Mouse (Mus musculus) splenic B cell, adult 2 months (primary cell): ENCODE measurements around the gene Ccsap.

Experiments
- DNase-seq: peaks from one replicate; pipeline ENCODE4 v3.0.0-alpha.2; 2011; ENCODE audit warnings: low read depth, low spot score
- H3K27me3 ChIP-seq: 2 replicates; pipeline ENCODE4 v1.6.1; 2012; ENCODE audit warnings: mild to moderate bottlenecking, low read length, moderate library complexity, mixed read lengths; ENCODE audit not compliant: control insufficient read depth, poor library complexity, insufficient read depth, severe bottlenecking
- H3K36me3 ChIP-seq: 2 replicates; pipeline ENCODE4 v1.6.1; 2012; ENCODE audit warnings: mild to moderate bottlenecking, low read length, moderate library complexity, mixed read lengths; ENCODE audit not compliant: control insufficient read depth, poor library complexity, insufficient read depth, severe bottlenecking

Gene Ccsap

GRCm38 (mm10) chr8:123858941-123859647 lies 915 bp downstream of the Ccsap start:
- H3K27me3 ChIP-seq = no peaks in the 10 kb centered on the region
- H3K36me3 ChIP-seq = no peaks in the 10 kb centered on the region
- peak; percentile 95 for DNase-seq

DNA sequence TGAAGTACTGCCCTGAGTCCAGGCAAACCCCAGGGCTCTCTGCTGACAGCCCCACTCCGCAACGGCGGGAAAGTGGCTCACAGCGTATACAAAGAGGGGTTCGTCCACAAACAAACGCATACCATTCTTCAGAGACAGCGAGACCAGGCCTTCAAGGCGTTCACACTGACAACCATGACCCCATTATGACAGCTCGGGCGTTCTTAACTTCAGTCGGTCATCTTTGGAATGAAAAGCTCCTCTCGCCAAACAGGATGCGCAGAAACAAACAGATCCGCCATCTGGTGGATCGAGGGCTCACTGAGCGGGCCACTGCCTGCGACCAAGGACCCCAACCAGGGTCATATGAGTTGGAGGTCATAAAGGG lies 1.5 kb downstream of the Ccsap start:
- DNase-seq = no peak
- H3K27me3 ChIP-seq = no peaks in the 10 kb centered on the region
- no peaks in the 10 kb centered on the region for H3K36me3 ChIP-seq

DNA sequence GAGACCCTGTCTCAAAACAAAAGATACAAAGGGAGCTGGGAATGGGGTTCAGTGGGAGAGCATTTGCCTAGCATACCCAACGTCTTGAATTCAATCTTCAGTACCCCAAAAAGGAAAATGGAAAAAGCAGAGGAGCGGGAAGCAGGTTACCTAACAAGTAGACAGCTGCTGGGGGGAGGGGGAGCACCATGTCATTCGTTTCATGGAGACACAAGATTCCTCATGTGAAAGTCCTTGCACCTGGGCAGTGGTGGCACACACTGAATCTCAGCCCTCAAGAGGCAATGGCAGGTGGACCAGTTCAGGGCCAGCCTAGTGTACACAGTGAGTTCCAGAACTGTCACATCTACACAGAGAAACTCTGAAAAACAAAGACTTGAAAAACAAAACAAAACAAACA lies 2.6 kb downstream of the Ccsap start:
- no peaks in the 10 kb centered on the region for H3K27me3 ChIP-seq
- DNase-seq = no peak
- no peaks in the 10 kb centered on the region for H3K36me3 ChIP-seq

DNA sequence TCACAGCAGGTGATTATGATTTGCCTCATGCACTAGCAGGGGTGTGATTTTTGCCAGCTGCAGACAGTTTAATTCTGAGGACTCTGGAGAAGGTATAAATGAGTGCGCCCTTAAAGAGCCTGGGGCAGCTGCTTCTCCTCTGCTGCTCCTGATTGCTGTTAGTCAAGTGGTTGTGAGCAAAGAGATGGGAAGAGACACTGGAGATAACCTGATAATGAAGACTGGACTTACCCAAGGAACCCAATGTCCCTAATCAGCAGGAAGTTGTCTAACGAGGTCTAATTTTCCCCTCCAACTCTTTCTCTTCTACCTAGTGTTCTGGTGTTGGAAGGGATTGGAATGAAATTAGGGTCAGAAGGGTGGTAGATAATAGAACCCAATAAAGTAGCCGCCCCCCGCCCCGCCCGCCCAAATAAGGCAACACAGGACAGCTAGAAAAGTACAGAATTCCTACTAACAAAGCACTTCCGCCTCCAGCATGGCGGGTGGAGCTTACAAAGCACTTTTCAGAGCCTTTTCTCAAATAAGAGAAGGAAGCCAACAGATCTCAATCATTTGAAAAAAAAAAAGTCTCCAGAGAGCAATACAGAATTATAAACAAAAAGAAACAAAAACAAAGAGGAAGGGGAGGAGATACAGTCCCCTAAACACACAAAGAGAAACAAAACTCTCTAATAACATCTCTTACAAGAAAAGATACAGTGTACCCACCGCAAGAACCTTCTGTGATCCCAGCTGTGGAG lies 5.1 kb downstream of the Ccsap start:
- Histone ChIP-seq H3K27me3 (no peaks in the 10 kb centered on the region), H3K36me3 (no peaks in the 10 kb centered on the region)
- no peak for DNase-seq

- no peaks in the 10 kb centered on the region for H3K27me3 ChIP-seq
- no peaks in the 10 kb centered on the region for H3K36me3 ChIP-seq
- DNase-seq = no peak
These were observed 5.8 kb downstream of the Ccsap start for GRCm38 (mm10) chr8:123854252-123854651.

DNA sequence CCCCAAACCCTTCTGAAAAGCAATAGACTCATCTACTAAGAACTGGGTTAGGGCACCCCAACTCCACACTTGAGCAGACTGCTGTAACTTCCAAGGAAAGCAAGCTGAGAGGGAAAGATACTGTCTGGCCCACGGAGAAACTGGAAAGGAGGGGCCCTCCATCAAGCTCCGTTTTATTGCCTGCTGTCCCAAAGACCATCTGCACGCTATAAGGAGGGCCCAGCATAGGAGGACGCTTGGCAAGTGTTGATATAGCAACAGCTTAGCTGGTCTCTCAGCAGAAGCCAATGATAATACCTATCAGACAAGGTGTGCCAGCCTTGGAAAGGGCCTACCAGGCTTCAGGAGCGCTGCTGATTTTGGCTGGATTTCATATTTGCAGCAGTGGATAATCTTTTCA lies 8.4 kb downstream of the Ccsap start:
- DNase-seq = no peak
- Histone ChIP-seq H3K27me3 (no peaks in the 10 kb centered on the region), H3K36me3 (no peaks in the 10 kb centered on the region)

- no peaks in the 10 kb centered on the region for H3K27me3 ChIP-seq
- no peak for DNase-seq
- H3K36me3 ChIP-seq = no peaks in the 10 kb centered on the region
These were observed 10.7 kb downstream of the Ccsap start for GRCm38 (mm10) chr8:123849352-123849751.

- H3K36me3 ChIP-seq = no peaks in the 10 kb centered on the region
- no peak for DNase-seq
- H3K27me3 ChIP-seq = no peaks in the 10 kb centered on the region
These were observed 12.5 kb downstream of the Ccsap start for GRCm38 (mm10) chr8:123847546-123847945.

DNA sequence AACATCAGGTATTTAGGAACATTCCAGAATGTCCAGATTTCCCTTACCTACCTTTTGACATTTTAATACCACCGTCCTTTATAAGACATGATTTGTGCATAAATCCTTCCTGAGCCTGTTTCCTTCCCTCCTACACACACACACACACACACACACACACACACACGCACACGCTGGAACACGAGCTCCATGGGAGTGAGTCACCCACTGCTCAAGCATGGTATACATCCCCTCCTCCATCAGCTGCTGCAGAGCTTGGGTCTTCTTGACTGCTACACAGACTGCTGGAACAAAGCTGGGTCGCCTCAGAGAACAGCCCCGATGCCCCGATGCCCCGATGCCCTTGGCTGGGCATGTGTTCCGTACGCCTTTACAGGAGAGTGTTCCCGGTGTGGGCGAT lies 13.5 kb downstream of the Ccsap start:
- DNase-seq = no peak
- Histone ChIP-seq H3K36me3 (peaks cover 1% of the 10 kb centered on the region; the same call in 1 of the 2 replicates), H3K27me3 (no peaks in the 10 kb centered on the region)

GRCm38 (mm10) chr8:123845991-123846390 lies 14.0 kb downstream of the Ccsap start:
- DNase-seq = no peak
- peaks cover 3% of the 10 kb centered on the region; the same call in 1 of the 2 replicates for H3K36me3 ChIP-seq
- no peaks in the 10 kb centered on the region for H3K27me3 ChIP-seq

DNA sequence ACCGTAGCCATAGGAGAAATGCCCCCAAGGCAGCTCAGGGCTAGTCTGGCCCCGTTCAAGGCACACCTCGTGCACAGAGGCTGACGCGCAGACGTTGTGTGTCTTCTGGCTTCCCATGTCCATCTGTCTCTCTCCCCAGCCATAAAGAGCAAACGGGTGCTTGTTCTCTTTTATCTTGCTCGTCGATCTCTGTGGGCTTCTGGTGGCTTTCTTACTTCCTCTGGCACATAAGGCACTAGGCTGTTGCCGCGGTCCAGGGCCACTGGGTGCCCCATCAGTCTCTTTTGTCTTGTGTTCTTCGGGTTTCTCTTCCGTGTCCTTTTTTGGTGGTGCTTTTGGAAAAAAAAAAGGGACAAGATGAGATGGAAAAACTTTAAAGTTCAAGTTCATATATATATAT lies 14.9 kb downstream of the Ccsap start:
- Histone ChIP-seq H3K36me3 (peaks cover 3% of the 10 kb centered on the region; the same call in 1 of the 2 replicates), H3K27me3 (no peaks in the 10 kb centered on the region)
- DNase-seq = no peak

DNA sequence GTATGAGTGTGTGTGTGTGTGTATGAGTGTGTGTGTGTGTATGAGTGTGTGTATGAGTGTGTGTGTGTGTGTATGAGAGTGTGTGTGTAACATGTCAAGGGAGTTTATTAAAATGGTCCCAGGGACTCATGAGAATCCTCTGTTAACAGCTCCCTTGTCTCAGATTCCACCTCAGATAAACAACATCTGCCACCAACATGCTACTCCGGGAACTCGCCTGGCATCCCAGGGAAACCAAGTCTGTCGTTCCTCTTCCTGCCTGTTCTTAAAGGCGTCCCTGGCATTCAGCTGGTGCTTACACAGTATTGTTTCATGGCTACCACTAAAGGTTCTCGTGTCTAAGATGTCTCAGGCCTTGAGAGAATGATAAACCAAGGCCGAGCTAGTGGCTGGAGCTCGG lies 15.7 kb downstream of the Ccsap start:
- DNase-seq = no peak
- peaks cover 3% of the 10 kb centered on the region; the same call in 1 of the 2 replicates for H3K36me3 ChIP-seq
- H3K27me3 ChIP-seq = no peaks in the 10 kb centered on the region

- Histone ChIP-seq H3K36me3 (peaks cover 3% of the 10 kb centered on the region; the same call in 1 of the 2 replicates), H3K27me3 (no peaks in the 10 kb centered on the region)
- no peak for DNase-seq
These were observed 17.9 kb downstream of the Ccsap start for GRCm38 (mm10) chr8:123842086-123842485.

GRCm38 (mm10) chr8:123840578-123841345 lies 19.2 kb downstream of the Ccsap start:
- DNase-seq = no peak
- peaks cover 3% of the 10 kb centered on the region; the same call in 1 of the 2 replicates for H3K36me3 ChIP-seq

DNA sequence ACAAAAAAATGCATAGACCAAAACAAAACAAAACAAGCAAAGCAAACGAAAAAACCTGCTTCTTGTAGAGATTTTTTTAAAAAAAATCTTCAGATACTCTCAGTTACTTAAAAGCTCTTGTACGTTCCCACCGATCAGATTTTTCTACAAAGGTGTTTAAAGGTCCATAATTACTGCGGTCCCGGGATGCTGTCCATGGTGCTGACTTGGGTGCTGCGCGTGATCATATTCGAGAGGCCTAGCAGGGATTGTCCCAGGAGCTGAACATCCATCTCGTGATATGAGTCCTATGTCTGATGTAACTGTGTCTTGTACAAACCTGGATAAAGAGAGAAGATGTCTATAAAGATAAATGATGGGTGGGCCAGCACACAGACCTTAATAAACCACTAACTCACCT lies 21.5 kb downstream of the Ccsap start:
- DNase-seq = no peak
- Histone ChIP-seq H3K36me3 (peaks cover 3% of the 10 kb centered on the region; the same call in 1 of the 2 replicates), H3K27me3 (no peaks in the 10 kb centered on the region)

More at GRCm38 (mm10) chr8:123840578-123841345, 19.2 kb downstream of the Ccsap start:
- H3K27me3 ChIP-seq = no peaks in the 10 kb centered on the region
